Mouse (Mus musculus) megakaryocyte, embryonic 14.5 days (primary cell): ENCODE measurements around the gene Slc24a1.

Source experiments
- FLI1 ChIP-seq: IDR thresholded peaks from 2 replicates; pipeline ENCODE4 v1.6.1; 2012; ENCODE audit warnings: low read length, inconsistent platforms, mixed read lengths
- GATA1 ChIP-seq: IDR thresholded peaks from 3 replicates; pipeline ENCODE4 v1.6.1; 2012; ENCODE audit warnings: mixed read lengths, low read length, inconsistent platforms, borderline replicate concordance

GRCm38 (mm10) chr9:64930256-64930655 is 21.2 kb downstream of the Slc24a1 start:
- TF ChIP-seq GATA1 (no peak), FLI1 (no peak)
